Mouse (Mus musculus) left cerebral cortex, postnatal 36 days (tissue): ENCODE results near the gene Dcn. TPM values are rescaled to one million over a fixed set of nuclear protein-coding genes. Genes with fewer than 3 reads are reported as not detected.
A peak's percentile ranks its signal among the peaks of the same experiment; 100 is the strongest.

Experiments used
- DNase-seq, 2 experiments: peaks; one replicate each; pipeline ENCODE4 v3.0.0; 2021 to 2022; ENCODE audit warnings: low spot score in 2 of 2, mixed read lengths in 1 of 2
- intact Hi-C: fragments of 180-260 bp; cut with DNase I; formaldehyde crosslinking; loops from one replicate; pipeline ENCODE4 v1.15.1; 2025
- total RNA-seq, 2 experiments: library from RNA; stranded (reverse); gene quantifications; 2 replicates each; pipeline ENCODE4 v1.2.3; 2021

Dcn gene
- 10 to 100 TPM; 14.1 to 17.6 TPM for total RNA-seq

- DNase-seq: no peak
- intact Hi-C loops: no loop called here
Observed at GRCm38 (mm10) chr10:97479004-97479766, at the start of gene Dcn. Gene Dcn (plus strand): TSS chr10:97479609.

GRCm38 (mm10) chr10:97436662-97437061, 42.7 kb upstream of the Dcn start:
- intact Hi-C loops: no loop called here
- peak; percentile 28 to 61 for DNase-seq

- intact Hi-C loops: no loop called here
- no peak for DNase-seq
Observed at GRCm38 (mm10) chr10:97442300-97442699, 37.1 kb upstream of the Dcn start.

GRCm38 (mm10) chr10:97446486-97446885, 32.9 kb upstream of the Dcn start:
- intact Hi-C loops: no loop called here
- DNase-seq: no peak

GRCm38 (mm10) chr10:97452886-97453285, 26.5 kb upstream of the Dcn start:
- DNase-seq: no peak
- intact Hi-C loops: no loop called here

GRCm38 (mm10) chr10:97453529-97453928, 25.9 kb upstream of the Dcn start:
- no peak for DNase-seq
- intact Hi-C loops: no loop called here

- intact Hi-C loops: no loop called here
- no peak for DNase-seq
Observed at GRCm38 (mm10) chr10:97456993-97457392, 22.4 kb upstream of the Dcn start.

GRCm38 (mm10) chr10:97466818-97467217, 12.6 kb upstream of the Dcn start:
- DNase-seq: no peak
- intact Hi-C loops: no loop called here

- intact Hi-C loops: no loop called here
Observed at GRCm38 (mm10) chr10:97469411-97470140, 9.8 kb upstream of the Dcn start.

GRCm38 (mm10) chr10:97475460-97475859, 3.9 kb upstream of the Dcn start:
- intact Hi-C loops: no loop called here
- DNase-seq: no peak

More at GRCm38 (mm10) chr10:97469411-97470140, 9.8 kb upstream of the Dcn start:
- DNase-seq: no peak

- intact Hi-C loops: no loop called here
- DNase-seq: no peak
Observed at GRCm38 (mm10) chr10:97478259-97478658, 1.1 kb upstream of the Dcn start.

- intact Hi-C loops: no loop called here
- DNase-seq: no peak
Observed at GRCm38 (mm10) chr10:97482150-97482549, 2.7 kb downstream of the Dcn start.

GRCm38 (mm10) chr10:97484049-97484448, 4.6 kb downstream of the Dcn start:
- DNase-seq: no peak
- intact Hi-C loops: no loop called here

GRCm38 (mm10) chr10:97485151-97485550, 5.7 kb downstream of the Dcn start:
- DNase-seq: no peak
- intact Hi-C loops: no loop called here

GRCm38 (mm10) chr10:97486085-97486484, 6.7 kb downstream of the Dcn start:
- DNase-seq: no peak
- intact Hi-C loops: no loop called here

- intact Hi-C loops: no loop called here
- DNase-seq: no peak
Observed at GRCm38 (mm10) chr10:97487269-97487989, 8.0 kb downstream of the Dcn start.

GRCm38 (mm10) chr10:97492367-97492980, 13.1 kb downstream of the Dcn start:
- DNase-seq: no peak
- intact Hi-C loops: no loop called here

GRCm38 (mm10) chr10:97497646-97498045, 18.2 kb downstream of the Dcn start:
- DNase-seq: no peak
- intact Hi-C loops: no loop called here

- DNase-seq: no peak
- intact Hi-C loops: no loop called here
Observed at GRCm38 (mm10) chr10:97523366-97523765, 44.0 kb downstream of the Dcn start.

GRCm38 (mm10) chr10:97535697-97536096, 56.3 kb downstream of the Dcn start:
- no peak for DNase-seq

More at GRCm38 (mm10) chr10:97535697-97536096, 56.3 kb downstream of the Dcn start:
- intact Hi-C loops: no loop called here
